Mouse (Mus musculus) layer of hippocampus, postnatal 25 days (tissue): Measurements from ENCODE around the gene Zfp36. TPM values are rescaled to one million over a fixed set of nuclear protein-coding genes. Genes with fewer than 3 reads are reported as not detected.

Source experiments
- DNase-seq, 2 experiments: peaks; one replicate each; pipeline ENCODE4 v3.0.0; 2022; ENCODE audit warnings: mixed read lengths in 2 of 2, low spot score in 1 of 2; ENCODE audit errors: extremely low spot score in 1 of 2
- total RNA-seq, 2 experiments: library from RNA; stranded (reverse); gene quantifications; 2 replicates each; pipeline ENCODE4 v1.2.3; 2021

The Zfp36 gene
- total RNA-seq, 2 experiments from 2014 or later: 2.7 to 2.8 TPM

DNA sequence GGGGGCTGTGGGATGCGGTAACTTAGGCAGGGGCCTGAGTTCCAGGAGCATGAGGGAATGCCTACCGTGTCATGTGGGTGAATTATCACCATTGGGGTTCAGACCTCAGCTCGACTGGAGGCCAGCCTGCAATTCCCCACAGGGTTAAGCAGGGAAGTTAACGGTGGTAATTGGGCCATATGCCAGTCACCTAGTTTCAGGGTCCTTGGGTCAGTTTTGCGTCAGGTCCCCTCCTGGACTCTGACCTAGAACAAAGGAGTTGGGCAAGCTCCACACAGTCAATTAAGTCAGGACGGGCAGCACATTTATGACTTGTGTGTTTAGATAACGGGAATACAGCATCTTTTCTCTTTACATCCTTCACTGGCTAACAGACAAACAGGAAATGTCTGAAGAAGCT lies 38.7 kb downstream of the Zfp36 start:
- no peak for DNase-seq

DNA sequence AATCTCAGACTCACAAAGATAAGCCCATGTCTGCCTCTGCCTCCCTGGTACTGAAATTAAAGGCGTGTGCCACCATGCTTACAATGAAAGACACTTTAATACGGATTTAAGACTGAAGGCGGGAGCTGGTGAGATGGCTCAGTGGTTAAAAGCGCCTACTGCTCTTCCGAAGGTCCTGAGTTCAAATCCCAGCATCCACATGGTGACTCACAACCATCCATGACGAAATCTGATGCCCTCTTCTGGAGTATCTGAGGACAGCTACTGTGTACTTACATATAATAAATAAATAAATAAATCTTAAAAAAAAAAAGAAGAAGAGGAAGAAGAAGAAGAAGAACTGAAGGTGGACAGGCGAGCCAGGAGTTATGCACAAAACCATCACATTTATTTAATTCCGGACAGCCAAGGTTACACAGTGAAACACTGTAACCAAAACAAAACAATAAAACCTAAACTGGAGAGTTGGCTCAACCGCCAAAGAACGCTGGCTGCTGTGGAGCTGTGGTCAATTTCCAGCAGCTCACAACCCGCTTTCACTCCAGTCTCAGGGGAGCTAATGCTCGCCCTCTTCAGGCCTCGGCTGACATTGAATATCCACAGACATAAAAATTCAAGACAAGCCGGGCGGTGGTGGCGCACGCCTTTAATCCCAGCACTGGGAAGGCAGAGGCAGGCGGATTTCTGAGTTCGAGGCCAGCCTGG lies 40.7 kb downstream of the Zfp36 start:
- DNase-seq: peak in 1 of 2 experiments; percentile 25

DNA sequence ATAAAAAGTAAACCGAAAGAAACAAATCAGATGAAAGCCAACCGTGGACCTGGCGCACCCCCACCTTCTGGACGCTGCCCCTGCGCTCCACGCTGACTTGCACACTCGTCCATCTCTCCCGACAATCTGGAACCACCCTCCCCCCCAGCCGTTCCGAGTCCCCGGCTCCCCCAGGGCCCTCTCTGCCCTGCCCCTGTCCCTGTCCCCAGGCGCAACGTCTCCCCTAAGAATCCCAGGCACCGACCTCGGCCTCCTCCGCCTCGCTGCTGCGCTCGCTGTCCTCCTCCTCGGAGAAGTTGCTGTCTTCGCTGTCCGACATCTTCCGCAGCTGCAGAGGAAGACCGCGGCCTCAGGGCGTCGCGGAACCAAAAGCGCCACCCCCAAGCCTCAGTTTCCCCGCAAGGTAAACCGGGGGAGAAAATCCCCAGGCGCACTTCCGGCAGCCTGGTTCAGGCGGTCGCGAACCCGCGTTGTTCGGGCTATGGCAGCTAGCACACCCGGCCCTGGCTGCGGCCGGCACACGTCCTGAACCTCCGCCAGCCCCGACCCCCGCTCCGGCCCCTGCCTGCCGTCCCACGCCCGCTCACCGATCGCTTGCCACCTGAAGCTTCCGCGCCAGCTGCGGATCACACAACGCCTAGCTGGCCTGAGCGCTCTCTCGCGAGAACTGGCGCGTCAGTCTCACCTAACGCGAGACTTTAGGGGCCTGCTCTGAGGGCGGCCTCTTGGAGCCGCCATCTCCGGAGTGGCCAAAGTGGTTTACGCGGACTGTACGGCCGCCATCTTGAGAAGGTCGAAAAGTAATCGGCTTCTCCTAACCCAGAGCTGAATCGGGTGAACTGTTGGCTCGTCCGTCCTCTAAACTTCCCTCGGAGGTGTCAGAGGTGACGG lies 41.7 kb downstream of the Zfp36 start, which contains the start of gene Supt5:
TSS of gene Supt5 (minus strand) at position 639 of the 891 bp plus-strand sequence.
- peak; percentile 83 to 90 for DNase-seq

DNA sequence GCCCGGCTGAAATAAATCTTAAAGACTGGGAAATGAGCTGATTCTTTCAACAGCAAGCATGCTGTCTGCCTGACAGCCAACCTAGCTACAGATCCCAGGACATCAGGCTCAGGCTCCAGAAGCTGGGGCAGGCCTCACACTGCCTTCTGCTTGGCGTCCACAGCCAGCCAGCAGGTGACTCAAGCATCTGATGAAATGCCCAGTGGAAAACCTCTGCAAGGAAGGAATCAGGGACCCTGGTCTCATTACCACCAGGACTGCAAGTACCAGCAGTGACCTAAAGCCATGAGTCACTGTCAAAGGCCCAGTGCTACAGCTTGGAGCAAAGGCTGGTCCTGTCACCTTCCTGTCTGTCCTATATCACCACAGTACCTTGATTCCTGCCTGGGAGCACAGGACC lies 44.6 kb downstream of the Zfp36 start:
- DNase-seq: no peak

DNA sequence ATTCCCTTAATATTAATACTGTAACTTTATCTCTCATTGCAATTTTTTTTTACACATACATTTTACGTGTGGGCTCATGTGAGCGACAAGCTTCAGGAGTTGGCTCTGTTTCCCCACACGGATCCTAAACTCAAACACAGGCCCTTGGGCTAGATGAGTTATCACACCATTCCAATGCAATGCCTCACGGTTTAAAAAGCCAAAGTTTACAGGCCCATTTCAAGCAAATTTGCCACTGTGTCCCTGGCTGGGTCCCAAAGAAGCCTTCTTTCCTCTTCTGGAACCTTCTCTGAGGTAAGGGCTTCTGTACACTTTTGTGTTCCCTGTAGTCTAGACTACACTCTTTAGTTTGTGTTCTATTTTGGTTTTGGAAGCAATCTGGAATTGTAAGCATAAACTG lies 45.5 kb downstream of the Zfp36 start:
- no peak for DNase-seq

DNA sequence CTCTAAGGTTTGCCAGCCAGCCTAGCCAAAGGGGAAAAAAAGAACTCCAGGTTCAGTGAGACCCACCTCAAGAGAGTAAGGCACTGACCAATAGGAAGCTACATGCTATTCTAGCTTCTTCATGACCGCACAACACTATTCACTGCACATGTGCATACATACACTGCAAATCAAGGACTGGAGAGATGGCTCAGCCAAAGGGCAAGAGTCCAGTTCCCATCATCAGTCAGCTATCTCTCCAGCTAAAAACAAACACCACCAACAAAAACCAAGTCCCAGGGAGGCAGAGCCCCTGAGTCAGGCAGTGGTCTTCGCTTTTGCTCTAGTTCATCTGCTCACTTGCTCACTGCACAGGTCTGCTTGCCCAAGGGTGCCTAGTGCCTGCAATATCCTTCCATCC lies 51.8 kb downstream of the Zfp36 start:
- DNase-seq: no peak

Other genes starting within 250 kb of the Zfp36 start
- gene Fbl, start 210.5 kb downstream of the Zfp36 start, total RNA-seq: 10 to 100 TPM; 43.5 to 53.4 TPM
- 10 to 100 TPM; 41.7 to 49.8 TPM for gene Dyrk1b, start 200.8 kb downstream of the Zfp36 start, total RNA-seq
- gene Eid2, start 112.4 kb downstream of the Zfp36 start, total RNA-seq: 10 to 100 TPM; 53.5 to 62.9 TPM
- gene Eid2b, start 102.5 kb downstream of the Zfp36 start, total RNA-seq: 10 to 100 TPM; 35.6 to 39.2 TPM
- gene Selenov, start 89.1 kb downstream of the Zfp36 start, total RNA-seq: under 1 TPM; 0.27 to 0.38 TPM
- gene Dll3, start 78.0 kb downstream of the Zfp36 start, total RNA-seq: 1 to 10 TPM; 2.5 to 3.0 TPM
- 10 to 100 TPM; 37.7 to 47.0 TPM for gene Timm50, start 68.2 kb downstream of the Zfp36 start, total RNA-seq
- gene Supt5, start 41.5 kb downstream of the Zfp36 start, total RNA-seq: 100 to 1,000 TPM; 108 to 124 TPM
- gene Rps16, start 29.6 kb downstream of the Zfp36 start, total RNA-seq: 100 to 1,000 TPM; 431 to 496 TPM
- 1 to 10 TPM; 6.2 to 8.9 TPM for gene Plekhg2, start 7.7 kb downstream of the Zfp36 start, total RNA-seq
- gene Med29, start 12.5 kb upstream of the Zfp36 start, total RNA-seq: 10 to 100 TPM; 19.3 to 22.0 TPM
- 10 to 100 TPM; 63.0 to 69.3 TPM for gene Paf1, start 12.7 kb upstream of the Zfp36 start, total RNA-seq
- gene Gmfg, start 57.2 kb upstream of the Zfp36 start, total RNA-seq: 1 to 10 TPM; 1.3 to 2.3 TPM
- 10 to 100 TPM; 74.1 to 76.7 TPM for gene Lrfn1, start 71.7 kb upstream of the Zfp36 start, total RNA-seq
- gene Ifnl2, start 130.2 kb upstream of the Zfp36 start, total RNA-seq: not detected
- not detected for gene Ifnl3, start 142.6 kb upstream of the Zfp36 start, total RNA-seq
- gene Sycn, start 160.6 kb upstream of the Zfp36 start, total RNA-seq: not detected
- gene Nccrp1, start 167.0 kb upstream of the Zfp36 start, total RNA-seq: under 1 TPM; 0.40 to 0.57 TPM
- 10 to 100 TPM; 70.1 to 71.0 TPM for gene Samd4b, start 217.9 kb upstream of the Zfp36 start, total RNA-seq
- gene Pak4, start 217.9 kb upstream of the Zfp36 start, total RNA-seq: 10 to 100 TPM; 13.4 to 14.8 TPM